Mouse (Mus musculus) retina, embryonic 14.5 days (tissue): ENCODE measurements at regions not wholly inside any gene's neighbourhood (a gene's known extent, or its start where the extent isn't known, plus 50 kb on each side); places are given as distances from the start of the nearest gene placed in this dataset.
A peak's percentile ranks its signal among the peaks of the same experiment; 100 is the strongest.
"Not testable (repeated sequence)": the region's sequence is repeated elsewhere in the genome, so short reads cannot be mapped to it uniquely, and the experiment has no call there.

Experiments
- DNase-seq: peaks from one replicate; pipeline ENCODE4 v3.0.0-alpha.2; 2015; ENCODE audit warnings: low spot score

GRCm38 (mm10) chr2:109791921-109792320, 98.7 kb upstream of the Lin7c start:
- not testable (repeated sequence) for DNase-seq

GRCm38 (mm10) chr2:109816993-109817392, 73.7 kb upstream of the Lin7c start:
- no peak for DNase-seq

DNA sequence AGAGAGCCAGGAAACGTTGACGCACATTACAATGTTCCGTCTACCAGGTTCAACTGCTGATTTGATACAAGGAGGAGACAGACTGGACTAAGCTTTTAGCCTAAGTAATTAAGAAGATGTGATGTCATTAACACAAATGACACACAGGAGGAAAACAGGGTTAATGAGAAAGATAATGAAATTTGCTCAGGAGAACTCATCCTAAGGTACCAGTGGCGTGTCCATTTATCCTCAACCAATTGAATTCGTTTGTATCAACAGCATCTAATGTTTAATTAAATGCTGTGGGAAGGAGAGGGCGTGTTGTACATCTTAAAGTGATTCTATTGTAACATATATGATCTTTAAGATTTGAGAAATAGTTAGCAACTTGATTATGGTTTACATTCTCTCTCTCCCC, 70.3 kb upstream of the Lin7c start:
- DNase-seq: no peak

DNA sequence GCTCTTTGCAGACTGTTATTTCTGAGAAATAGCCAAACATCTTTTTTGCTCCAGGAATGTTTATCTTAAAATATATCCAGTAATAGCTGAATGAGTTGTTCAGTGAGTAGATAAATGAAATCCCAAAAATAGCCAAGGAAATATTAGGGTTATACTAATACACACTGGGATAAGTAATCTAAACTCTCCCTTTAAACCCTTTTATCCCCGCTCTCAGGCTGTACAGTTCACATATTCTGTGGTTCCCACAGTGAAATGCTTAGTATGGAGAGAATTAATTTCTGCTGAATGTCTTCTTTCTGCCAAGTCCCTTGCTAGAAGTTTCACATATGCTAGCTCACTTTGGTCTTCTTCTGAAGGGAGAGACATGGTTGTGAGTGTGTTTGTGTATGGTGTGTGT, 69.8 kb upstream of the Lin7c start:
- DNase-seq: no peak

GRCm38 (mm10) chr2:109822993-109823830, 67.4 kb upstream of the Lin7c start:
- peak; percentile 48 for DNase-seq

DNA sequence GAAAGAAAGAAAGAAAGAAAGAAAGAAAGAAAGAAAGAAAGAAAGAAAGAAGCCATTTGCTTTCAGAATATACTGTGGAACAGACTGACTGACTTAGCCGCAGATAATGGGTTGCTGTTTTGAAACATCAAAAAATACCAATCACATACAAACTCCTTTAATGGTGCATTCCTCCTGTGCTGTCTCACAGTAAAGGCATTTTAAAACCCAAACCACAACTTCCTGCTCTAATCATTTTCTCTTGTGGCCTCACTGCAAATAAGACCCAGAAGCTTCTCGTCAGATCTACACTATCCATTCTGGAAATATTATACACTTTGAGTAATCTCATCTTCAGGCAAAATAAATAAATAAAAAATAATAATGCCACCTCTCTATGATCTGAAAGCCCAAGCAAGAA, 50.4 kb upstream of the Lin7c start:
- DNase-seq: no peak
